Mouse (Mus musculus): Measurements from ENCODE around the gene Pakap. TPM values are rescaled to one million over a fixed set of nuclear protein-coding genes. Genes with fewer than 3 reads are reported as not detected.

The Pakap gene
- polyA plus RNA-seq, 1 experiment from 2014 or later = 25.3 TPM

DNA sequence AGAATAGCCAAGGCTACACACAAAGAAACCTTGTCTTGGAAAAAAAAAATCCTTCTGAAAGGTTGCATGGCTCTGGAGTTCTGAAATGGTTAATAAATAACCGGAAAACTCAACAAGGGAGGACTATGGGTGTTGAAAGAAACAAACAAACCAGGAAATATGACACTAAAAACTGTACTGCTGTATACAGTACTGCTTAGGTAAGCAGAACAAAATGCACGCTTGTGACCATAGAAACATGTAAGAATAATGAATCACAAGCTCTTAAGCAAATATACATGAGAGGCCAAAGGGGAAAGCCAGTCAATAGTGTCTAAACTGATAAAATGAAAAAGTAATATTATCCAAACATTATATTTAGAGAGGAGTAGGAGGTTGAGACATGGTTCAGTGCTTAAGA, 247.4 kb downstream of the Pakap start:
- Histone ChIP-seq H3K9me3 (no peaks in the 10 kb centered on the region), H3K4me1 (replicated peaks) (peaks cover 11% of the 10 kb centered on the region; the same call in 1 of the 2 replicates), H3K36me3 (peaks cover 5% of the 10 kb centered on the region; the same call in 1 of the 2 replicates), H3K27ac (no peak overlapping the region), H3K27me3 (ENCODE audit: insufficient read depth, poor library complexity, severe bottlenecking) (no peaks in the 10 kb centered on the region), H3K4me3 (no peak overlapping the region)
- WGBS = 83% methylated on average over 2 of the region's 2 CpGs
- no peak for DNase-seq (ENCODE audit: low spot score)

DNA sequence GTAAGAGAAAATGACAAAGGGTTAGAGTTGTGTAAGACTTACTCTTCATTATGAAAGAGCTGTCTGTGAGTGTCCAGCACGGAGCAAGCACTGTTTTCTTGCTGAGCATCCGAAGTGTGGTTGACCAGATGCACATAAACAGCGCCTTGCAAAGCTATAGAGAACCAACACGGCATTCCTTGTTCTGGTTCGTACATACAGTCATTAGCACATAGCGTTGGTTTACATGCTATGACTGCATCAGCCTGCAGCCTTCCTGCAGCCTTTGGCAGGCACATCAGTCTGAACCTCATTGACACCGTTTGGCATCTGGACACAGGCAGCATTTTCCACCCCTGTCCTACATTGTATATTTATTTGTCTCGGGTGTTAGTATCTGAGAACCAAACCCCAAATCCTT, 248.2 kb downstream of the Pakap start:
- Histone ChIP-seq H3K27me3 (ENCODE audit: insufficient read depth, poor library complexity, severe bottlenecking) (no peaks in the 10 kb centered on the region), H3K4me3 (no peak overlapping the region), H3K4me1 (replicated peaks) (peaks cover 15% of the 10 kb centered on the region), H3K27ac (no peak overlapping the region), H3K36me3 (peaks cover 5% of the 10 kb centered on the region; the same call in 1 of the 2 replicates), H3K9me3 (no peaks in the 10 kb centered on the region)
- DNase-seq (ENCODE audit: low spot score) = no peak
- 93% methylated on average over 8 of the region's 8 CpGs for WGBS

DNA sequence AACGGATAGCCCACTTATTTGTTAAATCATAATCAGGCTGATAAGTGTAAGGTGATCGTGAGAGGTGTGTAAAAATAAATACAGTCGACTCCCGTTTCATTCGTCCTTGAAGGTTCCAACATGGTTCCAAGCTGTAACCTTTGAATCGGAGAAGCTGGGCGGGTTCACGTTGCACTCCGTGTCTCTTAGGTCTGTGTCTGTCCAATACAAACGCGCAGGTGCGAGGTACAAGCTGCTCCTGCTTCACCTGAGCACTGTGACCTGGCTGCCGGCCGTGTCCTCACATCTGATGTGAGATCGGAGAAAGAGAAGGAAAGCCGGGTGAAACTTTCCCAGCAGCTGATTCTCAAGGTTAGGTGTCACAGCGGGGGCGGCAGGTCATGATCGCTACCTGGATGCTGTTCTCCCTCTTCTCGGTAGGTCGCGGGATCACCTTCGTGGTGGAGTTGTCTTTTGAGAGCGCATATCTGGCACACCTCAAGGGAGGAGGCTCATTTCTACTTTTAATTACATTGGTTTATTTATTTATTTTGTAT, 252.9 kb downstream of the Pakap start:
- no peak for DNase-seq (ENCODE audit: low spot score)
- no peak overlapping the region for H3K4me3 ChIP-seq
- peaks cover 49% of the 10 kb centered on the region for H3K4me1 ChIP-seq (replicated peaks)
- peaks cover under 1% of the 10 kb centered on the region; the same call in 1 of the 2 replicates for H3K27me3 ChIP-seq (ENCODE audit: insufficient read depth, poor library complexity, severe bottlenecking)
- peaks cover 5% of the 10 kb centered on the region; the same call in 1 of the 2 replicates for H3K36me3 ChIP-seq
- WGBS = 89% methylated on average over 24 of the region's 24 CpGs
- no peaks in the 10 kb centered on the region for H3K9me3 ChIP-seq
- peak overlapping the region; percentile 82 for H3K27ac ChIP-seq

GRCm38 (mm10) chr4:57821556-57822356, 253.8 kb downstream of the Pakap start:
- peak overlapping the region; percentile 11; the same call in 1 of the 2 replicates for H3K4me3 ChIP-seq
- H3K4me1 ChIP-seq (replicated peaks) = peaks cover 57% of the 10 kb centered on the region
- H3K9me3 ChIP-seq = no peaks in the 10 kb centered on the region
- peak overlapping the region; percentile 82 for H3K27ac ChIP-seq
- H3K36me3 ChIP-seq = peaks cover 5% of the 10 kb centered on the region; the same call in 1 of the 2 replicates
- DNase-seq (ENCODE audit: low spot score) = peak; percentile 27
- peaks cover 8% of the 10 kb centered on the region for H3K27me3 ChIP-seq (ENCODE audit: insufficient read depth, poor library complexity, severe bottlenecking)
- 18% methylated on average over 11 of the region's 11 CpGs for WGBS

GRCm38 (mm10) chr4:57822641-57823040, 254.7 kb downstream of the Pakap start:
- peak overlapping the region; percentile 86; the same call in 1 of the 2 replicates for H3K27ac ChIP-seq
- H3K27me3 ChIP-seq (ENCODE audit: insufficient read depth, poor library complexity, severe bottlenecking) = peaks cover 8% of the 10 kb centered on the region
- no peak overlapping the region for H3K4me3 ChIP-seq
- DNase-seq (ENCODE audit: low spot score) = no peak
- H3K36me3 ChIP-seq = peaks cover under 1% of the 10 kb centered on the region; the same call in 1 of the 2 replicates
- no peaks in the 10 kb centered on the region for H3K9me3 ChIP-seq
- H3K4me1 ChIP-seq (replicated peaks) = peaks cover 59% of the 10 kb centered on the region
- WGBS = 87% methylated on average over 5 of the region's 5 CpGs

- H3K36me3 ChIP-seq = no peaks in the 10 kb centered on the region
- WGBS = 27% methylated on average over 8 of the region's 8 CpGs
- DNase-seq (ENCODE audit: low spot score) = peak; percentile 81
- H3K27me3 ChIP-seq (ENCODE audit: insufficient read depth, poor library complexity, severe bottlenecking) = peaks cover 8% of the 10 kb centered on the region
- peaks cover 73% of the 10 kb centered on the region for H3K4me1 ChIP-seq (replicated peaks)
- 0 out of 2 replicates have a peak overlapping the region, but pooled peaks have one; percentile 7 for H3K4me3 ChIP-seq
- H3K27ac ChIP-seq = peak overlapping the region; percentile 86
- H3K9me3 ChIP-seq = no peaks in the 10 kb centered on the region
Observed at GRCm38 (mm10) chr4:57824626-57825240, 256.8 kb downstream of the Pakap start.

- 88% methylated on average over 7 of the region's 7 CpGs for WGBS
- H3K9me3 ChIP-seq = no peaks in the 10 kb centered on the region
- H3K36me3 ChIP-seq = no peaks in the 10 kb centered on the region
- no peak for DNase-seq (ENCODE audit: low spot score)
- peaks cover 78% of the 10 kb centered on the region for H3K4me1 ChIP-seq (replicated peaks)
- peak overlapping the region; percentile 86 for H3K27ac ChIP-seq
- no peak overlapping the region for H3K4me3 ChIP-seq
- peaks cover 13% of the 10 kb centered on the region for H3K27me3 ChIP-seq (ENCODE audit: insufficient read depth, poor library complexity, severe bottlenecking)
Observed at GRCm38 (mm10) chr4:57826272-57826671, 258.3 kb downstream of the Pakap start.

GRCm38 (mm10) chr4:57829131-57829530, 261.2 kb downstream of the Pakap start:
- Histone ChIP-seq H3K36me3 (no peaks in the 10 kb centered on the region), H3K9me3 (no peaks in the 10 kb centered on the region), H3K4me3 (no peak overlapping the region), H3K4me1 (replicated peaks) (peaks cover 81% of the 10 kb centered on the region), H3K27me3 (ENCODE audit: insufficient read depth, poor library complexity, severe bottlenecking) (peaks cover 13% of the 10 kb centered on the region), H3K27ac (peak overlapping the region; percentile 4; the same call in 1 of the 2 replicates)
- 80% methylated on average over 9 of the region's 9 CpGs for WGBS
- no peak for DNase-seq (ENCODE audit: low spot score)

DNA sequence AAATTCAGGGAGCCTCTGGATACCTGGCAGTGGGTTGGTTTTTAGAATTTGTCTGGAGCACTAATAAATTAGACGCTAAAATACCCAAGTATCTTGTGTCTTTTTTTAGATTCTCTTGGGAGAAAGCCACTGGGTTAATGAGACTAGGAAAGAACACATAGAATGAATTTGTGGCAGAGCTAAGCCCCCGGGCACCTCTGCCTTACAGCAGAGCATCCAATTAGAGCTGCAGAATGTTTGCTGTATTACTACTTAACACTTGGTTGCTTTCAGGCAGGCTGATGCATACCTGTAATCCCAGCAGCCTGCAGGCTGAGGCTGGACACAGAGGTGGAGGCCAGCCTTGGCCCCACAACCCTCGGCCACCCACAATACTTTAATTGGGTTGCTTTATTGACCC, 261.8 kb downstream of the Pakap start:
- Histone ChIP-seq H3K36me3 (no peaks in the 10 kb centered on the region), H3K9me3 (no peaks in the 10 kb centered on the region), H3K4me1 (replicated peaks) (peaks cover 79% of the 10 kb centered on the region), H3K27me3 (ENCODE audit: insufficient read depth, poor library complexity, severe bottlenecking) (peaks cover 13% of the 10 kb centered on the region), H3K4me3 (no peak overlapping the region), H3K27ac (no peak overlapping the region)
- DNase-seq (ENCODE audit: low spot score) = no peak
- WGBS = 85% methylated on average over 3 of the region's 3 CpGs

- H3K36me3 ChIP-seq = no peaks in the 10 kb centered on the region
- peak overlapping the region; percentile 77 for H3K27ac ChIP-seq
- no peak overlapping the region for H3K4me3 ChIP-seq
- DNase-seq (ENCODE audit: low spot score) = no peak
- no peaks in the 10 kb centered on the region for H3K9me3 ChIP-seq
- WGBS = 62% methylated on average over 7 of the region's 7 CpGs
- peaks cover 64% of the 10 kb centered on the region for H3K4me1 ChIP-seq (replicated peaks)
- H3K27me3 ChIP-seq (ENCODE audit: insufficient read depth, poor library complexity, severe bottlenecking) = peaks cover 4% of the 10 kb centered on the region; the same call in 1 of the 2 replicates
Observed at GRCm38 (mm10) chr4:57832318-57832717, 264.3 kb downstream of the Pakap start.

GRCm38 (mm10) chr4:57833060-57833459, 265.1 kb downstream of the Pakap start:
- Histone ChIP-seq H3K27me3 (ENCODE audit: insufficient read depth, poor library complexity, severe bottlenecking) (peaks cover 4% of the 10 kb centered on the region; the same call in 1 of the 2 replicates), H3K27ac (peak overlapping the region; percentile 77), H3K4me3 (no peak overlapping the region), H3K36me3 (no peaks in the 10 kb centered on the region), H3K4me1 (replicated peaks) (peaks cover 63% of the 10 kb centered on the region), H3K9me3 (no peaks in the 10 kb centered on the region)
- peak; percentile 44 for DNase-seq (ENCODE audit: low spot score)
- 51% methylated on average over 4 of the region's 4 CpGs for WGBS

GRCm38 (mm10) chr4:57834141-57834540, 266.2 kb downstream of the Pakap start:
- DNase-seq (ENCODE audit: low spot score) = no peak
- Histone ChIP-seq H3K27me3 (ENCODE audit: insufficient read depth, poor library complexity, severe bottlenecking) (peaks cover 4% of the 10 kb centered on the region; the same call in 1 of the 2 replicates), H3K4me1 (replicated peaks) (peaks cover 55% of the 10 kb centered on the region), H3K4me3 (no peak overlapping the region), H3K36me3 (no peaks in the 10 kb centered on the region), H3K9me3 (no peaks in the 10 kb centered on the region), H3K27ac (peak overlapping the region; percentile 77)
- WGBS = 61% methylated on average over 4 of the region's 4 CpGs
